Mouse (Mus musculus) neural tube, embryonic 15.5 days (tissue): Measurements from ENCODE around the gene Gm4553. TPM values are rescaled to one million over a fixed set of nuclear protein-coding genes. Genes with fewer than 3 reads are reported as not detected.
"Not testable (repeated sequence)": the region's sequence is repeated elsewhere in the genome, so short reads cannot be mapped to it uniquely, and the experiment has no call there.

ENCODE experiments used
- ATAC-seq: fragments of 200-750 bp; cut with Nextera tagmentation; 2 replicates; pipeline ENCODE4 v1.8.0; 2017; ENCODE audit warnings: mild to moderate bottlenecking, moderate TSS enrichment, moderate library complexity; ENCODE audit not compliant: low FRiP score
- H3K27ac ChIP-seq: fragments of 300-500 bp; sonication (generic); replicated peaks from 2 replicates; pipeline ENCODE4 v1.5.1; 2015; ENCODE audit warnings: mild to moderate bottlenecking, inconsistent platforms
- H3K27me3 ChIP-seq: fragments of 300-500 bp; sonication (generic); replicated peaks from 2 replicates; pipeline ENCODE4 v1.6.1; 2015; ENCODE audit warnings: inconsistent platforms
- H3K36me3 ChIP-seq: fragments of 300-500 bp; sonication (generic); 2 replicates; pipeline ENCODE4 v1.6.1; 2015; ENCODE audit warnings: inconsistent platforms
- H3K4me1 ChIP-seq: fragments of 300-500 bp; sonication (generic); 2 replicates; pipeline ENCODE4 v1.6.1; 2015; ENCODE audit warnings: inconsistent platforms
- H3K4me2 ChIP-seq: fragments of 300-500 bp; sonication (generic); 2 replicates; pipeline ENCODE4 v1.6.1; 2015; ENCODE audit warnings: inconsistent platforms, mild to moderate bottlenecking, moderate library complexity
- H3K4me3 ChIP-seq: fragments of 300-500 bp; sonication (generic); replicated peaks from 2 replicates; pipeline ENCODE4 v1.5.1; 2015; ENCODE audit warnings: mild to moderate bottlenecking, inconsistent platforms
- H3K9ac ChIP-seq: fragments of 300-500 bp; sonication (generic); replicated peaks from 2 replicates; pipeline ENCODE4 v1.6.1; 2015; ENCODE audit warnings: mild to moderate bottlenecking, inconsistent platforms
- H3K9me3 ChIP-seq: fragments of 300-500 bp; sonication (generic); replicated peaks from 2 replicates; pipeline ENCODE4 v1.6.1; 2016; ENCODE audit warnings: inconsistent platforms
- WGBS: fragments of 180-500 bp; shearing (Covaris S2); methylation state at CpG from one replicate; pipeline ENCODE4 v1.1.7; 2015; ENCODE audit warnings: mixed read lengths; 5-methylcytosine and 5-hydroxymethylcytosine counted together
- polyA plus RNA-seq: library from polyadenylated mRNA; unstranded; fragments of >200 nt; fragmentation: Nextera tagmentation; extraction: Ambion mirVana; gene quantifications from 2 replicates; pipeline ENCODE4 v1.2.1, GENCODE M21; 2015

Gene Gm4553
- polyA plus RNA-seq, 1 experiment from 2014 or later: not detected

DNA sequence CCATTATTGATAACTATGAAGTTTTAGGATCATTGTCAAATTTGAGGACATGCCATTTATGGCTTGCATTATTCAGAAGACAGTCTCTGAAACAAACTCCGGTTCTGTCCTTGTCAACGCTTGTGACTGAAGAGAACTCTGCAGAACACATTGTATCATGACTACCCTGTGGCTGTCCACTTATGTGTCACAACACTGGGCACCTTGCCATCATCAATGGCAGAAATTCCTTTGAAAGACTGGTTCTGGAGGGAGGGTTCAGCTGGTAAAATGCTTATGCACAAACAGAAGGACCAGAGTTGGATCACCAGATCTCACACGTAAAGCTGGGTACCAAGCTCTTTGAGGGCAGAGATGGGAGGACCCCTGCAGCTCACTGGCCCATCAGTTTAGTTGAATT lies 6.2 kb downstream of the Gm4553 start:
- no peaks in the 10 kb centered on the region for H3K9me3 ChIP-seq
- H3K4me1 ChIP-seq: no peaks in the 10 kb centered on the region
- H3K27me3 ChIP-seq: no peaks in the 10 kb centered on the region
- H3K9ac ChIP-seq: no peak overlapping the region
- no peak overlapping the region for H3K4me2 ChIP-seq
- no peak overlapping the region for H3K27ac ChIP-seq
- H3K36me3 ChIP-seq: no peaks in the 10 kb centered on the region
- 93% methylated on average over 3 of the region's 3 CpGs for WGBS
- ATAC-seq: no peak
- H3K4me3 ChIP-seq: no peak overlapping the region

DNA sequence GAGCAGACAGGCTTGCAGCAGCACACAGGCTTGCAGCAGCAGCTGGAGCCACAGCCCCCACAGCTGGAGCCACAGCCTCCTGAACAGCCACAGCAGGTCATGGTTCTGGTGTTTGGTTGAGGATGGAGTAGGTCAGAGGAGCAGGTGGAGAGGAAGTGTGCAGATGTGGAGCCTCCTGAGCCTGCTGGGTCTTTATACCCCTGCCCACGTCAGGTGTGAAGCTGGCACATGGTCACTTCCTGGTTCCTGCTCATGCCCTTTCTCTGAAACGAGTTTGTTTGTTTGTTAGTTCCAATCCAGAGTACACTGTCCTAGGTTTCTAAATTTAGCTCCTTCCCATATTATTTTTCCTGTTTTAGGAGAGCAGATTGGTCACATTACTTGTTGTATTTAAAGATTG lies 8.5 kb downstream of the Gm4553 start, which contains the start of gene Gm29735:
Gene Gm29735, minus strand, starts transcription at position 101 of the 400 bp plus-strand sequence.
- not testable (repeated sequence) for H3K27me3 ChIP-seq, H3K36me3 ChIP-seq, H3K4me1 ChIP-seq, H3K4me3 ChIP-seq, H3K27ac ChIP-seq, ATAC-seq, H3K9me3 ChIP-seq, H3K4me2 ChIP-seq, H3K9ac ChIP-seq
- 65% methylated on average over 2 of the region's 2 CpGs for WGBS

- no peaks in the 10 kb centered on the region for H3K9me3 ChIP-seq
- H3K27ac ChIP-seq: no peak overlapping the region
- H3K4me2 ChIP-seq: no peak overlapping the region
- no peak for ATAC-seq
- whole genome bisulfite sequencing: 68% methylated on average over 1 of the region's 1 CpGs
- H3K9ac ChIP-seq: no peak overlapping the region
- H3K36me3 ChIP-seq: no peaks in the 10 kb centered on the region
- no peak overlapping the region for H3K4me3 ChIP-seq
- H3K27me3 ChIP-seq: no peaks in the 10 kb centered on the region
- H3K4me1 ChIP-seq: no peaks in the 10 kb centered on the region
Observed at GRCm38 (mm10) chr7:142155308-142155707, 10.2 kb downstream of the Gm4553 start.

DNA sequence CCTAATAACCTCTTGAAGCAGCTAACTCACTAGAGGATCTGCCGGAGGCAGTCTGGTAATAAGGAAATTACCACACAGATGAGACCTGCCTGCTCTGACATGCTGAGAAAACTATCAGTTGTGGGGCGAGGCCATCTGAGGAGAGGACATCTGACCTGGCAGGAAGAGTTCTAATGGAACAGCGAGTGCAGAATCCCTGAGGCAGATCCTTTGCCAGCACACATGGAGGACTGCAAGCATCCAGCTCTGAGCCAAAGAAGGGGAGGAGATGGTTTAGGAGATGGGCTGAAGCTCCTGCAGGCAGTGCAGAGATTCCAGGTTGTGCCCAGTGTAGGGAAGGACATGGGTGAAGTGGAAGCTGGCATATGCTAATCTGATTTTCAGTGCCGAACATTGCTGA lies 13.3 kb downstream of the Gm4553 start:
- no peak overlapping the region for H3K9ac ChIP-seq
- H3K4me2 ChIP-seq: no peak overlapping the region
- H3K4me3 ChIP-seq: no peak overlapping the region
- WGBS: 88% methylated on average over 4 of the region's 4 CpGs
- ATAC-seq: no peak
- no peaks in the 10 kb centered on the region for H3K4me1 ChIP-seq
- H3K36me3 ChIP-seq: no peaks in the 10 kb centered on the region
- H3K27ac ChIP-seq: no peak overlapping the region
- no peaks in the 10 kb centered on the region for H3K27me3 ChIP-seq
- no peaks in the 10 kb centered on the region for H3K9me3 ChIP-seq

GRCm38 (mm10) chr7:142148633-142149032 lies 16.9 kb downstream of the Gm4553 start:
- no peak overlapping the region for H3K9ac ChIP-seq
- no peaks in the 10 kb centered on the region for H3K4me1 ChIP-seq
- no peak for ATAC-seq
- 0 out of 2 replicates have a peak, but pooled peaks cover 3% of the 10 kb centered on the region for H3K27me3 ChIP-seq
- no peaks in the 10 kb centered on the region for H3K36me3 ChIP-seq
- H3K27ac ChIP-seq: no peak overlapping the region
- no peak overlapping the region for H3K4me2 ChIP-seq
- no peaks in the 10 kb centered on the region for H3K9me3 ChIP-seq
- H3K4me3 ChIP-seq: no peak overlapping the region

GRCm38 (mm10) chr7:142146033-142146432 lies 19.5 kb downstream of the Gm4553 start:
- Histone ChIP-seq H3K36me3 (no peaks in the 10 kb centered on the region), H3K9me3 (no peaks in the 10 kb centered on the region), H3K9ac (no peak overlapping the region), H3K27me3 (0 out of 2 replicates have a peak, but pooled peaks cover 3% of the 10 kb centered on the region), H3K4me1 (no peaks in the 10 kb centered on the region), H3K4me2 (no peak overlapping the region), H3K27ac (no peak overlapping the region), H3K4me3 (no peak overlapping the region)
- no peak for ATAC-seq
- 14% methylated on average over 1 of the region's 1 CpGs for WGBS

GRCm38 (mm10) chr7:142145413-142145940 lies 20.1 kb downstream of the Gm4553 start:
- H3K4me1 ChIP-seq: no peaks in the 10 kb centered on the region
- no peak overlapping the region for H3K9ac ChIP-seq
- H3K36me3 ChIP-seq: no peaks in the 10 kb centered on the region
- 53% methylated on average over 4 of the region's 4 CpGs for WGBS
- no peaks in the 10 kb centered on the region for H3K9me3 ChIP-seq
- H3K4me2 ChIP-seq: no peak overlapping the region
- no peak overlapping the region for H3K27ac ChIP-seq
- no peak for ATAC-seq
- H3K4me3 ChIP-seq: no peak overlapping the region
- H3K27me3 ChIP-seq: 0 out of 2 replicates have a peak, but pooled peaks cover 3% of the 10 kb centered on the region

DNA sequence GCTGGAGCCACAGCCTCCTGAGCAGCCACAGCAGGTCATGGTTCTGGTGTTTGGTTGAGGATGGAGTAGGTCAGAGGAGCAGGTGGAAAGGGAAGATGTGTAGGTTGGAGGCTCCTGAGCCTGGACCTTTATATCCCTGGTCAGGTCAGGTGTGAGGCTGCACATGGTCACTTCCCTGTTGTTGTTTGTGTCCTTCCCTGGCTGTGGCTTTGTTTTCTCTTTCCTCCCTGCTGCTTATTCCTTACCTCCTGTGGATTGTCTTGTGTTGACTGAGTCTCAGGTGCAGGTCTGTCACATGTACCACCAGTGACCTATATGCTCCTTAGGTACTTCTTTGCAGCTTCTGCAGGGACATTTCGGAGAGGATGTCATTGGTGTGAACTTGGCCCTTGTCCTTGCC lies 21.0 kb downstream of the Gm4553 start, which contains the start of gene Gm45337:
Gene Gm45337, minus strand, starts transcription at position 101 of the 400 bp plus-strand sequence.
- no peaks in the 10 kb centered on the region for H3K4me1 ChIP-seq
- no peaks in the 10 kb centered on the region for H3K36me3 ChIP-seq
- 0 out of 2 replicates have a peak, but pooled peaks cover 3% of the 10 kb centered on the region for H3K27me3 ChIP-seq
- no peak within 1 kb of the TSS for H3K4me3 ChIP-seq
- no peak for ATAC-seq
- 90% methylated on average over 1 of the region's 1 CpGs for WGBS
- no peaks in the 10 kb centered on the region for H3K9me3 ChIP-seq
- H3K4me2 ChIP-seq: no peak within 1 kb of the TSS
- H3K9ac ChIP-seq: no peak within 1 kb of the TSS
- no peak within 1 kb of the TSS for H3K27ac ChIP-seq

- H3K4me3 ChIP-seq, H3K9me3 ChIP-seq, H3K36me3 ChIP-seq, H3K4me2 ChIP-seq, ATAC-seq, H3K9ac ChIP-seq, H3K27ac ChIP-seq, H3K27me3 ChIP-seq, H3K4me1 ChIP-seq: not testable (repeated sequence)
- 61% methylated on average over 1 of the region's 1 CpGs for WGBS
Observed at GRCm38 (mm10) chr7:142143506-142144010, 22.0 kb downstream of the Gm4553 start.

- Histone ChIP-seq H3K27me3 (0 out of 2 replicates have a peak, but pooled peaks cover 3% of the 10 kb centered on the region), H3K36me3 (no peaks in the 10 kb centered on the region), H3K9ac (no peak overlapping the region), H3K9me3 (no peaks in the 10 kb centered on the region), H3K4me3 (no peak overlapping the region), H3K4me1 (no peaks in the 10 kb centered on the region), H3K27ac (no peak overlapping the region), H3K4me2 (no peak overlapping the region)
- no peak for ATAC-seq
- 19% methylated on average over 1 of the region's 1 CpGs for WGBS
Observed at GRCm38 (mm10) chr7:142140696-142141095, 24.8 kb downstream of the Gm4553 start.

- H3K9ac ChIP-seq, H3K4me2 ChIP-seq, H3K4me3 ChIP-seq, H3K27ac ChIP-seq, ATAC-seq, H3K4me1 ChIP-seq, H3K27me3 ChIP-seq, H3K9me3 ChIP-seq, H3K36me3 ChIP-seq: not testable (repeated sequence)
- 65% methylated on average over 2 of the region's 2 CpGs for WGBS
Observed at GRCm38 (mm10) chr7:142135934-142136333, 29.6 kb downstream of the Gm4553 start, which contains the start of gene Gm39115. Gm39115 (minus strand) TSS chr7:142136034.

- 49% methylated on average over 4 of the region's 4 CpGs for WGBS
- Histone ChIP-seq H3K36me3 (no peaks in the 10 kb centered on the region), H3K27me3 (no peaks in the 10 kb centered on the region), H3K4me2 (no peak overlapping the region), H3K9me3 (no peaks in the 10 kb centered on the region), H3K4me3 (no peak overlapping the region), H3K27ac (no peak overlapping the region), H3K4me1 (no peaks in the 10 kb centered on the region), H3K9ac (no peak overlapping the region)
- no peak for ATAC-seq
Observed at GRCm38 (mm10) chr7:142134206-142134995, 31.1 kb downstream of the Gm4553 start.
